17 mouse cellular contexts compared by ENCODE assay signal in genomic region chr15:27633941-27634900, GRCm38 (mm10). TPM values are rescaled to one million over a fixed set of nuclear protein-coding genes. Genes with fewer than 3 reads are reported as not detected.
DNase-seq lines count a peak whose midpoint lies in the region; TF ChIP-seq lines count a peak whose summit lies in the region.
"Had no signal": no experiment of that assay in that cellular context is flagged by ENCODE, and none has a peak within 500 bp of the region (broad histone marks: within the 10 kb centered on the region; RNA-seq: fewer than 3 reads in every experiment).

No protein-coding gene starts in this region.

- H3K4me1 ChIP-seq in kidney, adult 2 months (ENCODE audit: control insufficient read depth, insufficient read depth, low read length) = peaks cover 2% of the 10 kb centered on the region

- WGBS in kidney, adult 2 months = 69% methylated on average over 8 of the region's 8 CpGs

- H3K27ac ChIP-seq in kidney, adult 2 months (ENCODE audit: insufficient read depth, low read depth, low read length) = no peak overlapping the region
- H3K27ac ChIP-seq: forebrain, embryonic 10.5 days; macrophage; neural tube, embryonic 13.5 days had no signal

- H3K36me3 ChIP-seq in kidney, adult 2 months (ENCODE audit: control insufficient read depth, insufficient read depth, low read length) = no peaks in the 10 kb centered on the region
- H3K36me3 ChIP-seq: forebrain, embryonic 10.5 days; neural tube, embryonic 13.5 days had no signal

- DNase-seq in adrenal gland, postnatal 10 days = peak; percentile 50
- DNase-seq in adrenal gland, adult 18-20 months (ENCODE audit: low spot score in 2 of 2) = no peak
- DNase-seq in kidney, adult 2 months = peak; percentile 55
- DNase-seq in kidney, adult 9 months = no peak
- DNase-seq in NIH3T3 (ENCODE audit: low read depth) = peak; percentile 70
- peak; percentile 95 for DNase-seq in gonadal fat pad, adult 2 months (ENCODE audit: low read depth)
- DNase-seq in thymus, postnatal 36 days = no peak
- no peak for DNase-seq in lung, postnatal 10 days
- DNase-seq: cerebellum, adult 18-20 months; heart, postnatal 36 days; liver; lung, adult 2 months; right cerebral cortex, postnatal 4 days had no signal

- no peak for TF ChIP-seq CTCF in kidney, adult 2 months (conservative IDR thresholded peaks at IDR 0.05; ENCODE audit: insufficient read depth, insufficient read length, low read depth, low read length)

- no peaks in the 10 kb centered on the region for H3K27me3 ChIP-seq in kidney, adult 2 months (replicated peaks; ENCODE audit: control insufficient read depth, insufficient read depth, low read length)
- H3K27me3 ChIP-seq: CH12.LX; neural tube, embryonic 13.5 days had no signal

- TF ChIP-seq POLR2A in kidney, adult 2 months (IDR thresholded peaks at IDR 0.05; ENCODE audit: low read depth, low read length) = no peak

- no peak overlapping the region for H3K4me3 ChIP-seq in kidney, adult 2 months (ENCODE audit: insufficient read depth, low read depth, low read length)
- H3K4me3 ChIP-seq: forebrain, embryonic 10.5 days; neural tube, embryonic 13.5 days had no signal

RNA-seq across cellular contexts. Expression of gene Otulin, which starts 3.7 kb away (rescaled TPM):
- total RNA-seq in adrenal gland, postnatal 10 days (2021) = 10 to 100 TPM; 32.8 to 35.7 TPM
- 10 to 100 TPM; 29.7 to 36.2 TPM for total RNA-seq in adrenal gland, adult 18-20 months (2021)
- 29.0 and 34.4 TPM in 2 replicates for polyA plus RNA-seq in kidney, adult 2 months (2012; rRNA removed)
- polyA plus RNA-seq in gonadal fat pad, adult 2 months (2012; rRNA removed) = 33.0 and 38.7 TPM in 2 replicates

RNA-seq across cellular contexts. Expression of gene Otulinl, which starts 47.2 kb away (rescaled TPM):
- total RNA-seq in adrenal gland, postnatal 10 days (2021) = 1 to 10 TPM; 7.6 to 8.4 TPM
- total RNA-seq in adrenal gland, adult 18-20 months (2021) = 1 to 10 TPM; 5.6 to 7.7 TPM
- polyA plus RNA-seq in kidney, adult 2 months (2012; rRNA removed) = 2.4 and 5.1 TPM in 2 replicates
- 7.3 and 9.0 TPM in 2 replicates for polyA plus RNA-seq in gonadal fat pad, adult 2 months (2012; rRNA removed)

Comparison
In these comparisons a context has a peak if more than half of its experiments do, and no peak if none do; other contexts are left out.
1. DNase-seq: peak in adrenal gland, postnatal 10 days (single experiment), kidney, adult 2 months (single experiment), NIH3T3 (single experiment) and gonadal fat pad, adult 2 months (single experiment); none in adrenal gland, adult 18-20 months (0 of 2), kidney, adult 9 months (single experiment), thymus, postnatal 36 days (0 of 2) and lung, postnatal 10 days (single experiment).